Mouse (Mus musculus) liver (tissue): ENCODE measurements around the gene Myh14.

Experiments
- DNase-seq: peaks from one replicate; pipeline ENCODE4 v3.0.0-alpha.2; 2020; ENCODE audit warnings: mixed read lengths

Myh14 gene

GRCm38 (mm10) chr7:44572213-44572701, 98.4 kb downstream of the Myh14 start, which contains the start of gene Napsa:
TSS of gene Napsa (plus strand) at chr7:44572380.
- DNase-seq: no peak

GRCm38 (mm10) chr7:44571811-44572210, 98.8 kb downstream of the Myh14 start:
- DNase-seq: no peak

GRCm38 (mm10) chr7:44570989-44571388, 99.7 kb downstream of the Myh14 start:
- no peak for DNase-seq

GRCm38 (mm10) chr7:44568803-44569202, 101.8 kb downstream of the Myh14 start:
- DNase-seq: no peak

DNA sequence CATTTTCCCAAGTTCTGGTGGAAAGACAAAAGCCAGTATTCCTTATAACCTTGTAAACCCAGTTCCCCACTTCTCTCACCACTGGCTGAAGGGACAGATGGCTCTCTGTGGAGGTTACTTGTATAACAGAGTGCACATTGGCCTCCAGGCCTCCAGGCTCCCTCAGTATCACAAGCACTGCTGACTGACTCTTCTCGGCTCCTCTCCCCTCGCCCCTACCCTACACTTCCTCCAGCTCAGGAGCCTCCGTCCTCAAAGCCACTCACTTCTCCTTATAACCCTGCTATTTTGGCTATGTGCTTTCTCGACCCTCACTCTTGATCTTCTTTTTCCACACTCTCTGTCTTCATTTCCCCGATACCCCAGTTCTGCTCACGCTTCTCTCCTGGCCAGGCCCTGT, 105.2 kb downstream of the Myh14 start:
- DNase-seq: no peak

DNA sequence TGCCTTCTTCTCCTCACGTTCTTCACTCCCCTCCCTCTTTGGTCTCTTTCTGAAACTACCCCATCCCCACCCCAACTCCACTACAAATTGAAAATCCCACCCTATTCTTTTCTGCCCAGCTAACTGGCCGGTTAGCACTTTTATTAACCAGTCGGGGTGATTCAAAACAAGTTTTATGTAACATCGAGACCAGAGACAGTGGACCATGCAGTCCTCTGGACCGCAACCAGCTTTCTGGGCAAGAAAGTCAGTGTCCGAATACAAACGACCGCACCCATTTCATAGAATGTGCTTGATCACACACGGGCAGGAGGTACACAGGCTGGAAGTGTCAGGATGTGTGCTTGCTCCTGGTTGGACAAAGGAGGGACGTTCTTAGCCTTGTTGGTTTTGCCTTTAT, 106.2 kb downstream of the Myh14 start:
- no peak for DNase-seq

DNA sequence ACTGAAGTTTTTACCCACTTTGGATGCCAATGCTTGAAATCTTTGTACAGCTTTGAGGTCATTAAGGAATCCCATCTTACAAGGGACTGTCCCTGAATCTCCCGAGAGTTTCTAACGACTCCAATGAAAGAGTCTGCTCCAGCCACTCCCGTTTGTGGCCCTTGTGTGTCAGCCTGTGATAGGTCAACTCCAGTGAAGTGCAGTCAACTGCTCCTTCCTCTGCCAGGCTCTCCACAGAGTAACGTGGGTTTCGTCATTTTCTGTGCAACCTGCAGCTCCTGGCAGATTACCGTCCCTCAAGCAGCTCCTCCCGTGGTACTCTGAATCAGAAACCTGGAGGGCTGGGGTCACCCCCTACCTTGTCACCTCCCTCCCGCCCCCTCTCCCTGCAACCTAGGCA, 107.4 kb downstream of the Myh14 start:
- DNase-seq: no peak

DNA sequence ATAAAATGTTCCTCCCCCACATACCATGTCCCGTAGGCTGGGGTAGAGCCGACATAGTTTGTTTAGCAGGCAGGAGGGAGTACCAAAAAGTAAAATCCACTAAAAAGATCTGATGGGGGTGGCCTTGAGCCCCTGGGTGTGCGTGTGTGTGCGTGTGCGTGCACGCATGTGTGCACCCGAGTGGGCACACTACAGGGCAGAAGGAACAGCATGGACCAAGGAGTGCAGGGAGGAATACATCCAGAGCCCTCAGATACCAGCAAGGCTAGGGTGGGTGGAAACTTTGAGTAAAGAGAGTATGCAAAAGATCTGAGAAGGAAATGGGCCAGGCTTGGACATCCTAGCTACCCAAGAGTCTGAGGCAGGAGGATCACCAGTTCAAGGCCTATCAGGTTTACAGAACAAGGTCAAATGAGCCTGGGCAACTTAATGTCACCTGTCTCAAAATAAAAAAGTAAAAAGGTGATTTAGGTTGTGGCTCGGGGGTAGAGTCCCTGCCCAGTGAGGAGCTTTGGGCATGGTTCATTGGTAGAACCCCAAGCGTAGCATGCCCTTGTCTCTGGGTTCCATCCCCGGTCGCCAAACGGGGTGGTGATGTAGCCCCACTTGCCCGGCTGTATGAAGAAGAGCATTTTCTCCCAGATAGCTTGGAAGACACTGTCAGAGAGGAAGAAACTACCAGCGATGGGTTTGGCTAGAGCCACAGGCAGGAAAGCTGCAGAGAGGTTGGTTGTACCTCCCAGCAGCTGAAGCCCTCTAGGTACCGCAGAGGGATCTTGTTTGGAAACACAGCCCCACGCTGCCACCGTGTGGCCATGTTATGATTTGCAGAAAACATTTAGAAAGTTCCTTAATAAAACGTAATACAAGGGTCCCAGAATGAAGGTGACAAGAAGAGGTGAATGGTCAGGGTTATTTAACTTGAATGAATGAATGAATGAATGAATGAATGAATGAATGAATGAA, 109.9 kb downstream of the Myh14 start:
- peak; percentile 82 for DNase-seq

GRCm38 (mm10) chr7:44557629-44558028, 113.0 kb downstream of the Myh14 start:
- no peak for DNase-seq
